Mouse (Mus musculus): ENCODE data around the gene Asb17. TPM values are rescaled to one million over a fixed set of nuclear protein-coding genes. Genes with fewer than 3 reads are reported as not detected.

The Asb17 gene
- total and polyA plus RNA-seq, 3 experiments, result not detected

DNA sequence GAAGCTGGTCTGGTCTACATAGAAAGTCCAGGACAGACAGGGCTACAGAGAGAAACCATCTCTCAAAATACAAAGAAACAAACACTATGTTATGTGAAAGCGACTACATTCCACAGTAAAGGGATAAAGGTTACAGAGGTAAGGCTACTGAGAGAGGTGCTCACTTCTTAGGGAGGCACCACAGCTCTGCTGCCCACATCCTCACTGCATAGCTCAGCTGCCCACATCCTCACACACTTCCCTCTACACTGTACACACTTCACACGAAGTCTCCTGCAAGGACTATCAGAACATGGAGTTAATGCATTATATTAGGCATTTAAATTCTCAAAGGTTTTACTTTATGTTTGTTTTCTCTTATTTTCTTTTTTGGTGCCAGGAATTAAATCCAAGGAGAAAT, 19.8 kb downstream of the Asb17 start:
- Histone ChIP-seq H3K9ac (ENCODE audit: low read depth, low read length) (no peak overlapping the region), H3K27ac (no peak overlapping the region), H3K36me3 (ENCODE audit: control insufficient read depth, insufficient read depth, low read length) (no peaks in the 10 kb centered on the region), H3K27me3 (ENCODE audit: control insufficient read depth, insufficient read depth, low read length) (no peaks in the 10 kb centered on the region), H3K79me2 (replicated peaks; ENCODE audit: control insufficient read depth, insufficient read depth, low read length) (no peaks in the 10 kb centered on the region), H3K4me3 (no peak overlapping the region), H3K4me1 (ENCODE audit: control insufficient read depth, insufficient read depth, low read length) (no peaks in the 10 kb centered on the region)
- no peak for DNase-seq
- intact Hi-C loops (cut with DNase I), result no loop called here
- WGBS, result 75% methylated on average over 2 of the region's 2 CpGs
- no peak for TF ChIP-seq EP300 (IDR thresholded peaks at IDR 0.05; ENCODE audit: insufficient read depth, low read depth, low read length)
- TF ChIP-seq CTCF (IDR thresholded peaks at IDR 0.05), result no peak
- no peak for TF ChIP-seq POLR2A (IDR thresholded peaks at IDR 0.05; ENCODE audit: insufficient read depth, low read depth, low read length)

DNA sequence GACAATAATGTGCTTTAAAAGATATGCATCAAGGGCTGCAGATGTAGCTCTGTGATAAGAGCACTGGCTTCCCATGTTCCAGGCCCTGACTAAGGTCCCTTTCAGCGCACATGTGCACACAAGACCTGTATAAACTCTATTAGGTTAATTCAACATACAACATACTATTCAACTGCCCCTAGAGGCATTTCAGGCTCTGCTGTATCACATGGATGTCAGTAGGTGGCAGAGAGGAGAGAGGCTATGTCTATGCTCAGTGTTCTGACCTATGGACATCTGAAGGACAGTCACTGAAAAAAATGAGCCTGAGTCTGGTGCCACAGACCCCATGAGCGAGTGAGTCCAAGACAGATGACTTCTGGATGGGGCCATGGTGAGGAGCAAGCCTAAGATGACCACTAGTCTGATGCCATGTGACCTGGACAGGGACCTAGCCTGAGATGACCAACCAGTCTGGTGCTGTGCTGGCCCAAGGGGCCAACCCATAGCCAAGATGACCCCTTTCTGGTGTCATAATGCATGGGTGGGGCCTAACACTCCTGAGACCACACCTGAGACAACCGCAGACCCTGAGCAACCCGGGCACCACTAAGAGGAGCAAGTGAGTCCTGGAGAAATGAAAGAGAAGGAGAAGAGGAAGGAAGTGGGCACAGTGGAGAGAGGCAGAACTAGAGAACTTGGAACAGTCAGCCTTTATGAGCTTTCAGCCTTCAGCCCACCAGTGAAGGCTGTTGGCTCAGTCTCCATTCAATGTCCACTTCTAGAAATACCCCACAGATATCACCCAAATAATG, 20.8 kb downstream of the Asb17 start:
- H3K27me3 ChIP-seq (ENCODE audit: control insufficient read depth, insufficient read depth, low read length), result no peaks in the 10 kb centered on the region
- TF ChIP-seq EP300 (IDR thresholded peaks at IDR 0.05; ENCODE audit: insufficient read depth, low read depth, low read length) (no peak), CTCF (IDR thresholded peaks at IDR 0.05) (0 out of 2 replicates have a peak, but pooled peaks have one; percentile 5)
- H3K9ac ChIP-seq (ENCODE audit: low read depth, low read length), result no peak overlapping the region
- no peaks in the 10 kb centered on the region for H3K4me1 ChIP-seq (ENCODE audit: control insufficient read depth, insufficient read depth, low read length)
- WGBS, result 81% methylated on average over 4 of the region's 4 CpGs
- DNase-seq, result no peak
- no peaks in the 10 kb centered on the region for H3K36me3 ChIP-seq (ENCODE audit: control insufficient read depth, insufficient read depth, low read length)
- intact Hi-C loops (cut with DNase I), result no loop called here
- H3K4me3 ChIP-seq, result no peak overlapping the region
- no peak overlapping the region for H3K27ac ChIP-seq
- no peaks in the 10 kb centered on the region for H3K79me2 ChIP-seq (replicated peaks; ENCODE audit: control insufficient read depth, insufficient read depth, low read length)

DNA sequence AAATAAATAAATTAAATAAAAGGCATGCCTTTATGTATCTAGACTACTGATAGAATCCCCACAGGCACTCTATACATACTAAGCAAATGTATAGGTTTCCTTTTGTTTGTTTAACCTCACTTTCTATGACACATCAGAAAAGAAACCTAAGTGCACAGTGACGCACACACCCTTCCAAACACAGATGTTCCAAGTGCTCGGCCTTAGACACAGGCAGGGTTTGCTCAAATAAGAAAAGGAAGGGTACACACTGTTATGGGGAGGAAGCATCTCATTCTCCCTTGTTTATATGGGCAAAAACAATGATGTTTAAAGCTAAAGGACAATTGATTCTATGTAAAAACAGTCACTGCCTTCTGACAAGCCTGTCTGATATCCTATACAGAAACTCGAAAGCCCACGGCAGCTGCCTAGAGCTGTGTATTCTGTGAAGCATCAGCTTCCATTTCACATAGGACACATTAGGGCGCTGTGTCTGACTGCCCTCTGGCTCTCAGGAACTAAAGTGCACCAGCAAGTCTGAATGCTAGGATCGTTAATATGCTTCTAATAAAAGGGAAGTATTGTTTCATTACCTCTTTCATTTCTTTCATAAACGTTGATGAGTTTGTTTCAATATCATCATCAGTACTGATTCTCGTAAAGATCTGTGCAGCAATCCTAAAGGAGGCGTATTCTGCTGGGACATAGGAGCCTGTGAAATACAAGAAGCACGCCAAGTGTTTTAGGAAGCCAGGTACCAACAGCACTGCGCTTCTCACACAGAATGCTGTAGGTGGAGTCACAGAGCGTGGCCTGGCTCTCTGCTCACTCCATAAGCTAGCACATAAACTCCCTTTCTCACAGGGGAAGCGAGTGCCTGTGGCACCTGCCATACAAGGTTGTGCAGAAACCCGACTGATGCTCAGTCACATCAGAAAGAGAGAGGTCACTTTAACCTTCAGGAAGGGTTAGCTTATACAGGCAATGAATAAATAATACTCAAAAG, 23.4 kb downstream of the Asb17 start:
- TF ChIP-seq POLR2A (IDR thresholded peaks at IDR 0.05; ENCODE audit: insufficient read depth, low read depth, low read length) (no peak), CTCF (IDR thresholded peaks at IDR 0.05) (0 out of 2 replicates have a peak, but pooled peaks have one; percentile 5), EP300 (IDR thresholded peaks at IDR 0.05; ENCODE audit: insufficient read depth, low read depth, low read length) (no peak)
- no peaks in the 10 kb centered on the region for H3K4me1 ChIP-seq (ENCODE audit: control insufficient read depth, insufficient read depth, low read length)
- 70% methylated on average over 14 of the region's 14 CpGs for WGBS
- H3K27ac ChIP-seq, result no peak overlapping the region
- no peaks in the 10 kb centered on the region for H3K36me3 ChIP-seq (ENCODE audit: control insufficient read depth, insufficient read depth, low read length)
- intact Hi-C loops (cut with DNase I), result no loop called here
- no peaks in the 10 kb centered on the region for H3K27me3 ChIP-seq (ENCODE audit: control insufficient read depth, insufficient read depth, low read length)
- no peak overlapping the region for H3K9ac ChIP-seq (ENCODE audit: low read depth, low read length)
- DNase-seq, result no peak
- H3K4me3 ChIP-seq, result no peak overlapping the region
- H3K79me2 ChIP-seq (replicated peaks; ENCODE audit: control insufficient read depth, insufficient read depth, low read length), result no peaks in the 10 kb centered on the region

DNA sequence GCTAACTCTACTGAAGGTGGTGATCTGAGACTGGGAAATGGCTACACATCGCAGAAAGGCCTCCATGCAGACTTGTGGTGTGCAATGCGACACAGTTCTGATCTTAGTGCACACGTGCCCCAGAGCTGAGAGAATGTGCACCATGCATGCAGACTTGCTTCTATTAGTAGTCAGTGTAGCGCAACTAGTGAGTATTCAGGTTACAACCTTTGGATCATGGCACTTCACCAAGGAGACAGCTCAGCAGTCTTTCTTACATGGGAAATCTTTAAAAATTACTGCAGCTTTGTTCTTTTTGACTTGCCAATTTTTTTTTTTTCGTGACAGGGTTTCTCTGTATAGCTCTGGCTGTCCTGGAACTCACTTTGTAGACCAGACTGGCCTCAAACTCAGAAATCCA, 27.4 kb downstream of the Asb17 start:
- intact Hi-C loops (cut with DNase I), result no loop called here
- 80% methylated on average over 5 of the region's 5 CpGs for WGBS

DNA sequence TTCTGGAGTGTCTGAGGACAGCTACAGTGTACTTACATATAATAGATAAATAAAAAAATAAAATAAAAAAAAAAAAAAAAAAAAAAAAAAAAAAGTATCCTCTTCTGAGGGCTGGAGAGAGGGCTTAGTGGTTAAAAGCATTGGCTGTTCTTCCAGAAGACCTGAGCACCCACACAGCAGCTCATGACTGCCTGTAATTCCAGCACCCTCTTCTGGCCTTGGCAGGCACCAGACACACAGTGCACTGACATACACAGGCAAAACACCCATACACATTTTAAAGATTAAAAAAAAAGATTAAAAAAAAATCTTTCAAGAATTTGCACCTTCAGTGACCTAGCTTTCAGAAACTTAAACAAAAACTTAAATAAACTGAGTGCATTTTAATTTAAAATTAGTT, 42.3 kb downstream of the Asb17 start:
- no peaks in the 10 kb centered on the region for H3K4me1 ChIP-seq (ENCODE audit: control insufficient read depth, insufficient read depth, low read length)
- no peaks in the 10 kb centered on the region for H3K27me3 ChIP-seq (ENCODE audit: control insufficient read depth, insufficient read depth, low read length)
- TF ChIP-seq POLR2A (IDR thresholded peaks at IDR 0.05; ENCODE audit: insufficient read depth, low read depth, low read length) (no peak), CTCF (IDR thresholded peaks at IDR 0.05) (no peak), EP300 (IDR thresholded peaks at IDR 0.05; ENCODE audit: insufficient read depth, low read depth, low read length) (no peak)
- no peak overlapping the region for H3K27ac ChIP-seq
- no peak overlapping the region for H3K9ac ChIP-seq (ENCODE audit: low read depth, low read length)
- no peaks in the 10 kb centered on the region for H3K79me2 ChIP-seq (replicated peaks; ENCODE audit: control insufficient read depth, insufficient read depth, low read length)
- H3K4me3 ChIP-seq, result no peak overlapping the region
- intact Hi-C loops (cut with DNase I), result no loop called here
- H3K36me3 ChIP-seq (ENCODE audit: control insufficient read depth, insufficient read depth, low read length), result no peaks in the 10 kb centered on the region
- no peak for DNase-seq

More for the DNA sequence above, 27.4 kb downstream of the Asb17 start:
- Histone ChIP-seq H3K79me2 (replicated peaks; ENCODE audit: control insufficient read depth, insufficient read depth, low read length) (no peaks in the 10 kb centered on the region), H3K4me1 (ENCODE audit: control insufficient read depth, insufficient read depth, low read length) (no peaks in the 10 kb centered on the region), H3K27me3 (ENCODE audit: control insufficient read depth, insufficient read depth, low read length) (no peaks in the 10 kb centered on the region), H3K9ac (ENCODE audit: low read depth, low read length) (no peak overlapping the region), H3K4me3 (no peak overlapping the region), H3K36me3 (ENCODE audit: control insufficient read depth, insufficient read depth, low read length) (no peaks in the 10 kb centered on the region), H3K27ac (no peak overlapping the region)
- no peak for TF ChIP-seq EP300 (IDR thresholded peaks at IDR 0.05; ENCODE audit: insufficient read depth, low read depth, low read length)
- TF ChIP-seq CTCF (IDR thresholded peaks at IDR 0.05), result no peak
- TF ChIP-seq POLR2A (IDR thresholded peaks at IDR 0.05; ENCODE audit: insufficient read depth, low read depth, low read length), result no peak
- DNase-seq, result no peak
